Mouse (Mus musculus) cerebellum, adult 2 months (tissue): ENCODE results near the gene Mtmr3. TPM values are rescaled to one million over a fixed set of nuclear protein-coding genes. Genes with fewer than 3 reads are reported as not detected.

Source experiments
- DNase-seq, 2 experiments: peaks; one replicate each; pipeline ENCODE4 v3.0.0; 2021
- H3K27ac ChIP-seq: fragments of 200-500 bp; 2 replicates; pipeline ENCODE4 v1.5.1; 2012; ENCODE audit warnings: low read length, control low read depth, inconsistent platforms; ENCODE audit not compliant: insufficient read depth
- H3K27me3 ChIP-seq: fragments of 200-500 bp; 2 replicates; pipeline ENCODE4 v1.6.1; 2012; ENCODE audit warnings: inconsistent platforms, mild to moderate bottlenecking, low read length, moderate library complexity; ENCODE audit not compliant: control insufficient read depth, insufficient read depth
- H3K4me1 ChIP-seq: fragments of 200-500 bp; 2 replicates; pipeline ENCODE4 v1.6.1; 2011; ENCODE audit warnings: low read length; ENCODE audit not compliant: control insufficient read depth, insufficient read depth
- H3K4me3 ChIP-seq: fragments of 200-500 bp; replicated peaks from 2 replicates; pipeline ENCODE3; 2011; ENCODE audit warnings: mild to moderate bottlenecking, low read depth, low read length, control low read depth; ENCODE audit not compliant: insufficient read depth
- CTCF ChIP-seq: fragments of 200-500 bp; IDR thresholded peaks from 2 replicates; pipeline ENCODE4 v1.5.1; 2011; ENCODE audit warnings: low read depth, mild to moderate bottlenecking, control low read depth, low read length, moderate library complexity, borderline replicate concordance; ENCODE audit not compliant: insufficient read depth
- POLR2A ChIP-seq: fragments of 200-500 bp; IDR thresholded peaks from 2 replicates; pipeline ENCODE4 v1.6.1; 2011; ENCODE audit warnings: low read length, control low read depth, borderline replicate concordance; ENCODE audit not compliant: insufficient read depth
- WGBS: fragments of 180-500 bp; shearing (Covaris S2); methylation state at CpG from one replicate; pipeline ENCODE4 v1.1.7; 2018; 5-methylcytosine and 5-hydroxymethylcytosine counted together
- polyA plus RNA-seq: library from polyadenylated mRNA; depleted of rRNA; stranded (reverse); fragments of >200 nt; gene quantifications from 2 replicates; pipeline ENCODE4 v1.2.3, GENCODE M21; 2012

The Mtmr3 gene
- polyA plus RNA-seq, 1 experiment, result 44.4 TPM

DNA sequence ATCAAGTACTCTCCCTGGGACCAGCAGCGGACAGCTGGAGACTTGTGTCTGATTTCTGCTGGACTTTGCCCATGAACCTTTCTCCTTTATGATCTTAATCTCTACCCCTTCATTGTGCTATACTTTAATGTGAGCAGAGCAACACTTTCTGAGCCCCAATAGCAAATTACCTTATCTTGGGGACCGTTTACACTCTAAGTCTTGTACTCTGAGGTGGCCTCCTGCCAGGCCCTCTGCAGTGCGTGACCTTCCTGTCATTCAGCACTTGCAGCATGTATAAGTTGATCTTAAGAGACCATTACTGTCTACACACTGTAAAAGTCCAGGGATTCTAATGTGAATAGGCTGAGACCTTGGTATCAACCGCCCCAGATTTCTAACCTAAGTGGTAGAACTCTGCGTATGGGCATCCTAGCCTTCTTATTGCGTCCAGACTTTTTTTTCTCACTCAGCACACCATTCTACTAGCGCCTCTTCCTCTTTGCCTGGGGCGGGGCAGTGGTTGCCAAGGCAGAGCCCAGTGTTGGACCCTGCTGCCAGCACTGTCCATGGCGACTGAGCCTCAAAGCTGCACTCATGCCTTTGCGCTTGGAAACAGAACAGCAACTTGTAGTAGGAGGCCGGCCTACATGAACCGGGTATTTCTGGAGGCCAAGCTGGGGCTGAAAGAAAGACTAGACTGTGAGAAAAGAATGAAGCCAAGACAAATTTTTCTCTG lies 142.0 kb downstream of the Mtmr3 start:
- H3K4me3 ChIP-seq, result no peak overlapping the region
- H3K27ac ChIP-seq, result no peak overlapping the region
- no peaks in the 10 kb centered on the region for H3K4me1 ChIP-seq
- H3K27me3 ChIP-seq, result no peaks in the 10 kb centered on the region
- peak in 1 of 2 experiments; percentile 15 for DNase-seq
- TF ChIP-seq CTCF (no peak), POLR2A (no peak)
- whole genome bisulfite sequencing, result 66% methylated on average over 12 of the region's 12 CpGs

DNA sequence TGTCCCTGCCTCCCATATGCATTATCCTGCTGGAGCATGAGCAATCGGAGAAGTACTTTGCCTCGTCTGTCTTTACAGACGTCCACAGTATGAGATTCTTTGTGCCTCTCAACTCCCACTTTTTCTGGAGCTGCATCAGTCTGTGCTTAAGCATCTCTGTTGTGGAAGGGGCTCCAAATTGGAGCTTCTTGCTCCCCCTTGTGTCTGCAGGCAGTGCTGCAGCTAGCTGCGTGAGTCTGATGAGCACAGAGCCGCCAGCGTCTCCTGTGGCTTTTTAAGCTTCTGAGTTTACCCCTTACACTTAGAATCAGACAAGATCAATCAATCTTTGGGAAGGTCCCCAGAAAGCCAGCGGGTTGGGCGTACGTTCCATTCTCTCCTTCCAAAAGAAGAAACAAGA lies 143.5 kb downstream of the Mtmr3 start:
- Histone ChIP-seq H3K4me3 (no peak overlapping the region), H3K27me3 (no peaks in the 10 kb centered on the region), H3K4me1 (no peaks in the 10 kb centered on the region), H3K27ac (no peak overlapping the region)
- 31% methylated on average over 9 of the region's 9 CpGs for WGBS
- TF ChIP-seq CTCF, result peak; percentile 61; the same call in 1 of the 2 replicates
- no peak for TF ChIP-seq POLR2A
- DNase-seq, result peak in 1 of 2 experiments; percentile 31

GRCm38 (mm10) chr11:4446195-4446868 lies 148.3 kb downstream of the Mtmr3 start:
- H3K27me3 ChIP-seq, result no peaks in the 10 kb centered on the region
- TF ChIP-seq CTCF, result no peak
- no peak for TF ChIP-seq POLR2A
- H3K27ac ChIP-seq, result no peak overlapping the region
- WGBS, result 87% methylated on average over 9 of the region's 9 CpGs
- DNase-seq, result no peak
- H3K4me3 ChIP-seq, result no peak overlapping the region
- no peaks in the 10 kb centered on the region for H3K4me1 ChIP-seq

- no peak for TF ChIP-seq POLR2A
- TF ChIP-seq CTCF, result no peak
- Histone ChIP-seq H3K4me3 (no peak overlapping the region), H3K4me1 (no peaks in the 10 kb centered on the region), H3K27me3 (no peaks in the 10 kb centered on the region), H3K27ac (no peak overlapping the region)
- no peak for DNase-seq
- WGBS, result 42% methylated on average over 1 of the region's 1 CpGs
Measured at GRCm38 (mm10) chr11:4442280-4442679, 152.4 kb downstream of the Mtmr3 start.

- no peak for DNase-seq
- Histone ChIP-seq H3K4me3 (no peak within 1 kb of the TSS), H3K27me3 (no peaks in the 10 kb centered on the region), H3K4me1 (no peaks in the 10 kb centered on the region), H3K27ac (no peak within 1 kb of the TSS)
- 49% methylated on average over 19 of the region's 19 CpGs for WGBS
- TF ChIP-seq POLR2A (no peak), CTCF (no peak)
Measured at GRCm38 (mm10) chr11:4440978-4441377, 153.7 kb downstream of the Mtmr3 start, which contains the start of gene Hormad2. TSS of gene Hormad2 (minus strand) at chr11:4441105.

- TF ChIP-seq POLR2A (no peak), CTCF (no peak)
- WGBS, result 68% methylated on average over 2 of the region's 2 CpGs
- no peaks in the 10 kb centered on the region for H3K4me1 ChIP-seq
- no peak overlapping the region for H3K4me3 ChIP-seq
- H3K27ac ChIP-seq, result no peak overlapping the region
- no peaks in the 10 kb centered on the region for H3K27me3 ChIP-seq
- DNase-seq, result no peak
Measured at GRCm38 (mm10) chr11:4438211-4438610, 156.5 kb downstream of the Mtmr3 start.

- 98% methylated on average over 1 of the region's 1 CpGs for WGBS
- Histone ChIP-seq H3K27me3 (no peaks in the 10 kb centered on the region), H3K27ac (no peak overlapping the region), H3K4me1 (no peaks in the 10 kb centered on the region), H3K4me3 (no peak overlapping the region)
- DNase-seq, result no peak
- TF ChIP-seq CTCF, result no peak
- TF ChIP-seq POLR2A, result no peak
Measured at GRCm38 (mm10) chr11:4437318-4437717, 157.3 kb downstream of the Mtmr3 start.

GRCm38 (mm10) chr11:4436631-4437030 lies 158.0 kb downstream of the Mtmr3 start:
- Histone ChIP-seq H3K4me3 (no peak overlapping the region), H3K4me1 (no peaks in the 10 kb centered on the region), H3K27ac (no peak overlapping the region), H3K27me3 (no peaks in the 10 kb centered on the region)
- WGBS, result 71% methylated on average over 3 of the region's 3 CpGs
- peak in 1 of 2 experiments; percentile 22 for DNase-seq
- no peak for TF ChIP-seq POLR2A
- no peak for TF ChIP-seq CTCF
